Mouse (Mus musculus): ENCODE results near the gene Hist1h4d.

DNA sequence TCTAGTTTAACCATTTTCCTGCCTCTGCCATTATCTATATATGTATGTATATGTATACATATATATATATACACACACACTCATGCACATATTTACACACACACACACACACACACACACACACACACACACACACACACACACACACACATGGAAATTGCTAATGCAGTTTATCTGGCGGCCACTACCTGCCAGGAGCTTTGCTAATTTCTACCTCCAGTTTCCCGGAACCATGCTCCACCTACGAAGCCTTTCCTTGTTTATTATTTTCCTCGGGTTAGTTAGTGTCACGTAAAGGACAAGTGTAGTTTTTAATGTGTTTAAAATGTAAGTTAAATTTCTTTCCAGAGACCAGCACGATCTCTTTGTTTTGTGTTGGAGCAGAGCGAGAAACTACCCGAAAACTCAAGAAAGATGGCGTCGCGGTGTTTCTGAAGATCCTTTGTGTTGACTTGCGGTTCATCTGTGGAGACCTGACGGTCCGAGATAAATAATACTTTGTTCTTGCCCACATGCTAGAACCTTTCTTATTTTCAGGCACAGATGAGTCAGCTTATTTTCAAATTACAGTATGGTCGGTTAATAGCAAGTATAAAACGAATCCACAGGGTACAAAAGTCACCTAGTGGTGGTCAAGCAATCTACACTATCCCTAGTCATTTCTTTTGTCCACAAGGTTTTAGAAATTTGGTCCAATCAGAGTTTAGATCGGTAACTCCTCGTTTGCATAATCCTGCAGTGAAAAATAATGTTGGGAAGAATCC lies 18.5 kb upstream of the Hist1h4d start:
- TF ChIP-seq CTCF (IDR thresholded peaks at IDR 0.05 in 2 of 3, conservative IDR thresholded peaks at IDR 0.05 in 1 of 3; ENCODE audit: control insufficient read depth in 1 of 3, insufficient read depth in 1 of 3, low read depth in 2 of 3, low read length in 3 of 3, poor library complexity in 1 of 3, severe bottlenecking in 1 of 3) = peak in 1 of 3 experiments; percentile 43; a peak in 2 of 6 replicates
- TF ChIP-seq GATA1 (IDR thresholded peaks at IDR 0.05; ENCODE audit: low read depth, low read length) = peak; percentile 41; the same call in 1 of the 2 replicates
- no peak for TF ChIP-seq MEF2A (IDR thresholded peaks at IDR 0.05; ENCODE audit: extremely low read depth, insufficient replicate concordance, low read depth, low read length, poor library complexity, severe bottlenecking)
- peak in 1 of 2 experiments; percentile 14; a peak in 1 of 4 replicates for TF ChIP-seq POLR2A (IDR thresholded peaks at IDR 0.05; ENCODE audit: control insufficient read depth in 1 of 2, insufficient read depth in 1 of 2, low read depth in 1 of 2, low read length in 2 of 2, poor library complexity in 1 of 2)
- TF ChIP-seq RAD21 (IDR thresholded peaks at IDR 0.05; ENCODE audit: low read depth, low read length) = no peak
- no peak for TF ChIP-seq E2F4 (IDR thresholded peaks at IDR 0.05; ENCODE audit: borderline replicate concordance, low read depth, low read length)
- TF ChIP-seq EP300 (IDR thresholded peaks at IDR 0.05; ENCODE audit: low read depth in 1 of 2, low read length in 2 of 2) = no peak
- no peak for TF ChIP-seq ZKSCAN1 (IDR thresholded peaks at IDR 0.05; ENCODE audit: low read depth, low read length)
- no peak for TF ChIP-seq KAT2A (conservative IDR thresholded peaks at IDR 0.05; ENCODE audit: low read depth, low read length)
- peak; percentile 78 for TF ChIP-seq TAL1 (IDR thresholded peaks at IDR 0.05; ENCODE audit: low read length)
- no peak for TF ChIP-seq NRF1 (IDR thresholded peaks at IDR 0.05; ENCODE audit: insufficient read depth, low read depth, low read length, poor library complexity, severe bottlenecking)
- TF ChIP-seq CHD1 (IDR thresholded peaks at IDR 0.05; ENCODE audit: low read depth, low read length) = no peak
- TF ChIP-seq ELF1 (IDR thresholded peaks at IDR 0.05; ENCODE audit: low read depth, low read length) = no peak
- no peak for TF ChIP-seq MYC (IDR thresholded peaks at IDR 0.05; ENCODE audit: low read depth, low read length)

Data from MEL (cell line).